Mouse (Mus musculus) liver, postnatal 0 days (tissue): ENCODE results near the gene Rplp2. TPM values are rescaled to one million over a fixed set of nuclear protein-coding genes. Genes with fewer than 3 reads are reported as not detected.

Source experiments
- ATAC-seq: fragments of 200-750 bp; cut with Nextera tagmentation; 2 replicates; pipeline ENCODE4 v1.8.0; 2017; ENCODE audit warnings: mild to moderate bottlenecking, moderate library complexity
- DNase-seq: peaks from one replicate; pipeline ENCODE4 v3.0.0-alpha.2; 2016
- H3K27ac ChIP-seq: fragments of 300-500 bp; sonication (generic); 2 replicates; pipeline ENCODE4 v1.5.1; 2014; ENCODE audit warnings: antibody characterized with exemption, moderate library complexity, mild to moderate bottlenecking, low read depth
- H3K27me3 ChIP-seq: fragments of 300-500 bp; sonication (generic); 2 replicates; pipeline ENCODE4 v1.6.1; 2014; ENCODE audit warnings: low read length, control low read depth, mixed read lengths; ENCODE audit not compliant: insufficient read depth
- H3K36me3 ChIP-seq: fragments of 300-500 bp; sonication (generic); replicated peaks from 2 replicates; pipeline ENCODE4 v1.6.1; 2014; ENCODE audit warnings: mild to moderate bottlenecking, control low read depth, low read length, moderate library complexity, mixed read lengths; ENCODE audit not compliant: insufficient read depth
- H3K4me1 ChIP-seq: fragments of 300-500 bp; sonication (generic); 2 replicates; pipeline ENCODE4 v1.6.1; 2014; ENCODE audit warnings: antibody characterized with exemption, mild to moderate bottlenecking, control low read depth; ENCODE audit not compliant: insufficient read depth
- H3K4me2 ChIP-seq: fragments of 300-500 bp; sonication (generic); 2 replicates; pipeline ENCODE4 v1.6.1; 2014; ENCODE audit warnings: low read depth, mild to moderate bottlenecking, low read length, moderate library complexity, mixed read lengths
- H3K4me3 ChIP-seq: fragments of 300-500 bp; sonication (generic); 2 replicates; pipeline ENCODE4 v1.5.1; 2014; ENCODE audit warnings: low read depth, low read length
- H3K9ac ChIP-seq: fragments of 300-500 bp; sonication (generic); replicated peaks from 2 replicates; pipeline ENCODE4 v1.6.1; 2014; ENCODE audit warnings: mild to moderate bottlenecking, moderate library complexity
- H3K9me3 ChIP-seq: fragments of 300-500 bp; sonication (generic); 2 replicates; pipeline ENCODE4 v1.6.1; 2016; ENCODE audit warnings: mild to moderate bottlenecking, control low read depth, low read length, mixed read lengths
- CTCF ChIP-seq: sonication (generic); IDR thresholded peaks from 2 replicates; pipeline ENCODE4 v1.5.1; 2016; ENCODE audit warnings: antibody characterized with exemption, low read depth
- EP300 ChIP-seq: IDR thresholded peaks from 2 replicates; pipeline ENCODE4 v1.6.1; 2016; ENCODE audit warnings: antibody characterized with exemption, low read depth, mild to moderate bottlenecking
- WGBS: fragments of 180-500 bp; shearing (Covaris S2); extraction: QIAGEN DNeasy Blood & Tissue Kit; methylation state at CpG from one replicate; pipeline ENCODE4 v1.1.7; 2014; ENCODE audit not compliant: insufficient replicate concordance; 5-methylcytosine and 5-hydroxymethylcytosine counted together
- polyA plus RNA-seq: library from polyadenylated mRNA; unstranded; fragments of >200 nt; fragmentation: Nextera tagmentation; extraction: Ambion mirVana; gene quantifications from 2 replicates; pipeline ENCODE4 v1.2.1, GENCODE M21; 2015

The Rplp2 gene
- polyA plus RNA-seq, 1 experiment from 2014 or later = 861 TPM

DNA sequence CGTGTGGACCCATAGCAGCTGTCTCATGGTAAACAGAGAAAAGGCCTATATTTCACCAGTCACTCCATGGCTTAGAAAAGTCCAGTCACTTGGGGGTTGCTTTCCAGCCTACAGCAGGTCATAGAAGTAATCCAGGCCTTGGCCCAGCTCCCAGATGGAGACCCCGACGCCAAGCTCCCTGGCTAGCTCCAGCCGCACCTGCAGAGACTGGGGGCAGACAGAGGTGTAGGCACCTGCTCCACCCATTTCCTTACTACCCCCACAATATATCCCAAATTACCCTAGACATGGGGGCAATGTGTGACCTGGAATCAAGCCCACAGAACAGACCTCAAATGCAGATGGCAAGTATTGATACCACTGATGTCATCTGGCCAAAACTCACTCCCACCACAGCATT, 48.8 kb downstream of the Rplp2 start:
- ATAC-seq = no peak
- Histone ChIP-seq H3K4me3 (no peak overlapping the region), H3K4me1 (no peaks in the 10 kb centered on the region), H3K9ac (no peak overlapping the region), H3K27ac (no peak overlapping the region), H3K9me3 (no peaks in the 10 kb centered on the region), H3K4me2 (no peak overlapping the region), H3K36me3 (peaks cover 12% of the 10 kb centered on the region), H3K27me3 (no peaks in the 10 kb centered on the region)
- DNase-seq = no peak
- 83% methylated on average over 4 of the region's 4 CpGs for WGBS
- TF ChIP-seq EP300 (no peak), CTCF (no peak)

DNA sequence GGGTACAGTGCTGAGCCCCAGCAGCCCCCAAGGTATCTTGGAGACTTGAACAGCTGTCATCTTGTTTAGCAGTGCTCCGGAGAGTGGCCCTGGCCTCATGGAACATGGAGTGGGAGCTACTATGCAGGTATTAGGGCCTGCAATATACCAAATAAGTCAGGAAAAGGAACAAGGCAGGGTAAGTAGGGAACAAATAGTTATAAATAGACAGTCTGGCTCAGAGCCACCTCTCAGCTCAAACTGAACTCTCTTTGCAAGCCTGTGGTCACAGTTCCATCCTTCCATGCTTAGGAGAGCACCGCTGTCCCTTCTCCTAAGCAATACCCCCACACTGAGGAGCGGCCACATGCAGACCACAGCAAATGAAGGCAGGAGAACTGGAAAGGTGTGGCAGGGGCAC, 50.4 kb downstream of the Rplp2 start:
- no peaks in the 10 kb centered on the region for H3K27me3 ChIP-seq
- WGBS = 90% methylated on average over 3 of the region's 3 CpGs
- H3K27ac ChIP-seq = no peak overlapping the region
- no peak overlapping the region for H3K9ac ChIP-seq
- H3K4me3 ChIP-seq = no peak overlapping the region
- H3K9me3 ChIP-seq = no peaks in the 10 kb centered on the region
- no peak for DNase-seq
- ATAC-seq = no peak
- no peak overlapping the region for H3K4me2 ChIP-seq
- TF ChIP-seq CTCF (no peak), EP300 (no peak)
- H3K36me3 ChIP-seq = peaks cover 12% of the 10 kb centered on the region
- H3K4me1 ChIP-seq = peaks cover 4% of the 10 kb centered on the region; the same call in 1 of the 2 replicates

Other genes starting within 250 kb of the Rplp2 start
- gene Lmntd2, start 233.3 kb upstream of the Rplp2 start, polyA plus RNA-seq = 0.49 TPM in 2 replicates
- gene Rassf7, start 231.5 kb upstream of the Rplp2 start, polyA plus RNA-seq = 24.9 and 27.3 TPM in 2 replicates
- gene Phrf1, start 218.6 kb upstream of the Rplp2 start, polyA plus RNA-seq = 10.8 and 14.3 TPM in 2 replicates
- gene Irf7, start 180.9 kb upstream of the Rplp2 start, polyA plus RNA-seq = 22.9 and 25.4 TPM in 2 replicates
- 1.1 and 1.3 TPM in 2 replicates for gene Cdhr5, start 170.6 kb upstream of the Rplp2 start, polyA plus RNA-seq
- not detected in 2 replicates for gene Sct, start 168.2 kb upstream of the Rplp2 start, polyA plus RNA-seq
- gene Drd4, start 155.4 kb upstream of the Rplp2 start, polyA plus RNA-seq = not detected in 2 replicates
- 10.7 and 11.9 TPM in 2 replicates for gene Deaf1, start 119.7 kb upstream of the Rplp2 start, polyA plus RNA-seq
- gene Tmem80, start 119.6 kb upstream of the Rplp2 start, polyA plus RNA-seq = 9.2 and 11.9 TPM in 2 replicates
- 22.2 and 25.4 TPM in 2 replicates for gene Eps8l2, start 108.5 kb upstream of the Rplp2 start, polyA plus RNA-seq
- 246 and 265 TPM in 2 replicates for gene Taldo1, start 55.2 kb upstream of the Rplp2 start, polyA plus RNA-seq
- 17.4 and 18.2 TPM in 2 replicates for gene Gatd1, start 33.2 kb upstream of the Rplp2 start, polyA plus RNA-seq
- not detected in 2 replicates for gene Cend1, start 17.9 kb upstream of the Rplp2 start, polyA plus RNA-seq
- 38.4 and 41.6 TPM in 2 replicates for gene Slc25a22, start 9.5 kb upstream of the Rplp2 start, polyA plus RNA-seq
- gene Pidd1, start 3.3 kb upstream of the Rplp2 start, polyA plus RNA-seq = 3.6 and 4.3 TPM in 2 replicates
- gene Pnpla2, start 7.8 kb downstream of the Rplp2 start, polyA plus RNA-seq = 47.1 and 51.3 TPM in 2 replicates
- gene Cracr2b, start 13.7 kb downstream of the Rplp2 start, polyA plus RNA-seq = 6.3 and 7.3 TPM in 2 replicates
- gene Cd151, start 20.0 kb downstream of the Rplp2 start, polyA plus RNA-seq = 5.1 and 6.6 TPM in 2 replicates
- 41.8 and 45.1 TPM in 2 replicates for gene Polr2l, start 27.8 kb downstream of the Rplp2 start, polyA plus RNA-seq
- 72.2 and 77.0 TPM in 2 replicates for gene Tspan4, start 27.9 kb downstream of the Rplp2 start, polyA plus RNA-seq
- gene Chid1, start 92.5 kb downstream of the Rplp2 start, polyA plus RNA-seq = 12.6 and 14.7 TPM in 2 replicates
- 27.8 and 33.8 TPM in 2 replicates for gene Ap2a2, start 114.8 kb downstream of the Rplp2 start, polyA plus RNA-seq
- 0.71 and 0.81 TPM in 2 replicates for gene Muc6, start 207.9 kb downstream of the Rplp2 start, polyA plus RNA-seq
- 0.12 TPM in 1 of 2 replicates, not detected in the other for gene Muc2, start 243.0 kb downstream of the Rplp2 start, polyA plus RNA-seq